Mouse (Mus musculus): ENCODE measurements around the gene Rnf7. TPM values are rescaled to one million over a fixed set of nuclear protein-coding genes. Genes with fewer than 3 reads are reported as not detected.
A peak's percentile ranks its signal among the peaks of the same experiment; 100 is the strongest.

The Rnf7 gene
- polyA plus RNA-seq, 1 experiment from 2014 or later: 301 TPM

DNA sequence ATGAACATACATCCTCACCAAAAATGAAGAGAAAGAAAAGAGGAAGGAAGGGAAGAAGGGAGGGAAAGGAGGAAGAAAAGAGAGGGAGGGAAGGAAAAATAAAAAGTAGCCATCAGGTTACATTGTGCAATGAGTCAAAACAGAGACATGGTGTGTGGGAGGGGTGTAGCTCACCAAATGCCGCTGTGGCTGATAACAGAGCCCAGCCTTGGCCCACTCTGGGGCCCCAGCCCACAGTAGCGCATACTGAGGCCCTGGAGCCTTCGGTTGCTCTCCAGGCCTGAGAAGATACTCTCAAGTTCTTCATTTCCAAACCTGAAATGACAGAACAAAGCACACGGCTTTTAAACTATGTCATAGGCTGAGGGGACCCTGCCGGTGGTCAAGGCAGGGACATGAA, 35.8 kb upstream of the Rnf7 start:
- WGBS: 81% methylated on average over 5 of the region's 5 CpGs
- Histone ChIP-seq H3K9me3 (replicated peaks; ENCODE audit: control insufficient read depth, low read length) (no peaks in the 10 kb centered on the region), H3K4me3 (ENCODE audit: low read depth, low read length) (no peak overlapping the region), H3K27ac (replicated peaks; ENCODE audit: low read depth, low read length) (no peak overlapping the region), H3K27me3 (ENCODE audit: control insufficient read depth, insufficient read depth, low read length) (no peaks in the 10 kb centered on the region), H3K4me1 (ENCODE audit: control insufficient read depth, insufficient read depth, low read length) (no peaks in the 10 kb centered on the region), H3K4me2 (ENCODE audit: low read depth, low read length) (no peak overlapping the region), H3K9ac (replicated peaks; ENCODE audit: low read length) (no peak overlapping the region), H3K36me3 (replicated peaks; ENCODE audit: control insufficient read depth, insufficient read depth, low read depth, low read length) (no peaks in the 10 kb centered on the region)
- DNase-seq (ENCODE audit: low spot score) (no peak), ATAC-seq (replicated peaks; ENCODE audit: insufficient number of reproducible peaks, low FRiP score, low TSS enrichment, low read depth) (no peak)

DNA sequence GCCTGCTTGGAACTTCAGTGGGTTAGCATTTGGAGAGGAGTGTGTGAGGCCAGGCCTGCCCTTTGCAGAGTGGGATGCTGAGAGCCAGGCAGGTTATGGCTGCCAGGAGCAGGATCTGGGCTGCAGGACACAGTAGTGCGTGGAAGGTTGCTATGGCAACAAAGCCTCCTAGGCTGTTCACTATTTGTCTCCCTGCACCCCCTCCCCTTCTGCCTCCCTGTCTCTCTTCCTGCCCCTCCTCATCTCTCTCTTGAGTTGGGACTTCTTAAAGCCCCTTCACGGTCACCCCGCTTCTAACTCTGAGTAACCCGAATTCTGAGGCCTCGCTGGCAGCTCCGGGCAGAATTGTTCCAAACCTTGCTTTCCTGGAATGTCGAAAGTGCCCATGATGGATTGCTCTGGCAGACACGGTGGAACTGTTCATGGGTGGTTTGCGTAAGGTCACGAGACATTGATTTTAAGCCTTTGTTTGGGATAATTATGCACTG, 27.6 kb upstream of the Rnf7 start:
- H3K4me3 ChIP-seq (ENCODE audit: low read depth, low read length): no peak overlapping the region
- 35% methylated on average over 10 of the region's 10 CpGs for WGBS
- no peak overlapping the region for H3K27ac ChIP-seq (replicated peaks; ENCODE audit: low read depth, low read length)

DNA sequence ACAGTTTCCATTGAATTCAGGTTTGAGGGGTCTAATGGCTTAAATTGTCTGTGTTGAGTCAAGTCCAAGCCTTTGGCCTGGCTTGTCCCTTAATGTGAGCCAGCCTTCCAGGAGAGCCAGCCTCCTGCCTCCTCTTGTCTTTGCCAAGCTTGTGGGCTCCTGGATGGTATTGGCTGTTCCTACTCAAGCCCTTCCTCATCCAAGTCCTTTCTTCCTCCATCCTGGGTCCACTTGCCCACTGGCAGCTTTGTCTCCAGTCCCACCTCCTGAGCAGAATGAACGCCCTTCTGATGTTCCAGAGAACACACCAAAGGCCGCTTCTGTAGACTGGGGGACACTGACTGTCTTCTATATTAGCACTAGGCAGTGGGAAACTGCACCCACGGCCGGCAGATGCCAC, 26.7 kb upstream of the Rnf7 start:
- Histone ChIP-seq H3K27ac (replicated peaks; ENCODE audit: low read depth, low read length) (no peak overlapping the region), H3K9ac (replicated peaks; ENCODE audit: low read length) (no peak overlapping the region), H3K4me1 (ENCODE audit: control insufficient read depth, insufficient read depth, low read length) (no peaks in the 10 kb centered on the region), H3K9me3 (replicated peaks; ENCODE audit: control insufficient read depth, low read length) (no peaks in the 10 kb centered on the region), H3K36me3 (replicated peaks; ENCODE audit: control insufficient read depth, insufficient read depth, low read depth, low read length) (no peaks in the 10 kb centered on the region), H3K27me3 (ENCODE audit: control insufficient read depth, insufficient read depth, low read length) (no peaks in the 10 kb centered on the region), H3K4me2 (ENCODE audit: low read depth, low read length) (no peak overlapping the region), H3K4me3 (ENCODE audit: low read depth, low read length) (no peak overlapping the region)
- ATAC-seq (replicated peaks; ENCODE audit: insufficient number of reproducible peaks, low FRiP score, low TSS enrichment, low read depth): no peak
- 90% methylated on average over 4 of the region's 4 CpGs for WGBS
- DNase-seq (ENCODE audit: low spot score): no peak

More for the DNA sequence above, 27.6 kb upstream of the Rnf7 start:
- Histone ChIP-seq H3K27me3 (ENCODE audit: control insufficient read depth, insufficient read depth, low read length) (no peaks in the 10 kb centered on the region), H3K9me3 (replicated peaks; ENCODE audit: control insufficient read depth, low read length) (no peaks in the 10 kb centered on the region), H3K4me1 (ENCODE audit: control insufficient read depth, insufficient read depth, low read length) (no peaks in the 10 kb centered on the region), H3K4me2 (ENCODE audit: low read depth, low read length) (no peak overlapping the region), H3K36me3 (replicated peaks; ENCODE audit: control insufficient read depth, insufficient read depth, low read depth, low read length) (no peaks in the 10 kb centered on the region), H3K9ac (replicated peaks; ENCODE audit: low read length) (no peak overlapping the region)
- ATAC-seq (replicated peaks; ENCODE audit: insufficient number of reproducible peaks, low FRiP score, low TSS enrichment, low read depth): peak; percentile 66
- DNase-seq (ENCODE audit: low spot score): peak; percentile 72

DNA sequence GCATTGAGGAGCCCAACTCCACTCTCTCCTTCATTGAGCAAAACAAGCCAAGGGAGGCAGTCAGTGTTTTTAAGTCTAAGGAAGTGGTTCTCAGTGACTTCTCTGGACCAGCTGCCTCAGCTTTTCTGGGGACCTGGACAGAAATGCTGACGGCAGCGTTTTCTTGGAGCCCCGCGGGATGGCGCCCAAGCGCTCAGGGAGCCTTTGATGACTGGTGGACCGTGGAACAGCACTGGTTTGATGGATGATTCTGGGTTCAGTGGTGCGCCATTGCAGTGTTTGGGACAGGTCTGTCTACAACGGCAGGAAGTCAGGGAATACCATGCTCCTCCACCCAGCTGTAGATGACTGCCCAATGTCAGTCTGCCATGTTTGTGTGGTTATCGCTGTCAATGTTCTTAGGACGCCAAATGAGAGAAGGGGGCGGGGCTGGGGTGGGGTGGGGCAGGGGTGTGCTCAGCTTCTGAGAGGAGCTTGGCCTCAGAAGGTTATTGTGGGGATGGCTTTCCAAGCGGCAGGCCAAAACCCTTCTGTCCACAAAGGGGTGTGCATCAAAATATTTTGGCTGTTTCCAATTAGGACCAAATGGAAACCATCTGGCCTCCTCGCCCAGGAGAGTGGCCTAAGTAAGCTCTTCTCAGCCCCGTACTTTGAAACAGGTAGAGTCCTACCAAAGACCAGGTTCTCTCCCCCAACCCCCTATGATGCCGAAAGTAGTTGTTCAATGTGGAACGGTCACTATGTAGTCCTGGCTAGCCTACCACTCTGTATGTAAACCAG, 25.8 kb upstream of the Rnf7 start:
- H3K27ac ChIP-seq (replicated peaks; ENCODE audit: low read depth, low read length): no peak overlapping the region
- H3K36me3 ChIP-seq (replicated peaks; ENCODE audit: control insufficient read depth, insufficient read depth, low read depth, low read length): no peaks in the 10 kb centered on the region
- no peak overlapping the region for H3K9ac ChIP-seq (replicated peaks; ENCODE audit: low read length)
- H3K9me3 ChIP-seq (replicated peaks; ENCODE audit: control insufficient read depth, low read length): no peaks in the 10 kb centered on the region
- no peak overlapping the region for H3K4me3 ChIP-seq (ENCODE audit: low read depth, low read length)
- DNase-seq (ENCODE audit: low spot score) (peak; percentile 77), ATAC-seq (replicated peaks; ENCODE audit: insufficient number of reproducible peaks, low FRiP score, low TSS enrichment, low read depth) (no peak)
- H3K27me3 ChIP-seq (ENCODE audit: control insufficient read depth, insufficient read depth, low read length): no peaks in the 10 kb centered on the region
- H3K4me1 ChIP-seq (ENCODE audit: control insufficient read depth, insufficient read depth, low read length): no peaks in the 10 kb centered on the region
- no peak overlapping the region for H3K4me2 ChIP-seq (ENCODE audit: low read depth, low read length)
- 64% methylated on average over 17 of the region's 17 CpGs for WGBS

DNA sequence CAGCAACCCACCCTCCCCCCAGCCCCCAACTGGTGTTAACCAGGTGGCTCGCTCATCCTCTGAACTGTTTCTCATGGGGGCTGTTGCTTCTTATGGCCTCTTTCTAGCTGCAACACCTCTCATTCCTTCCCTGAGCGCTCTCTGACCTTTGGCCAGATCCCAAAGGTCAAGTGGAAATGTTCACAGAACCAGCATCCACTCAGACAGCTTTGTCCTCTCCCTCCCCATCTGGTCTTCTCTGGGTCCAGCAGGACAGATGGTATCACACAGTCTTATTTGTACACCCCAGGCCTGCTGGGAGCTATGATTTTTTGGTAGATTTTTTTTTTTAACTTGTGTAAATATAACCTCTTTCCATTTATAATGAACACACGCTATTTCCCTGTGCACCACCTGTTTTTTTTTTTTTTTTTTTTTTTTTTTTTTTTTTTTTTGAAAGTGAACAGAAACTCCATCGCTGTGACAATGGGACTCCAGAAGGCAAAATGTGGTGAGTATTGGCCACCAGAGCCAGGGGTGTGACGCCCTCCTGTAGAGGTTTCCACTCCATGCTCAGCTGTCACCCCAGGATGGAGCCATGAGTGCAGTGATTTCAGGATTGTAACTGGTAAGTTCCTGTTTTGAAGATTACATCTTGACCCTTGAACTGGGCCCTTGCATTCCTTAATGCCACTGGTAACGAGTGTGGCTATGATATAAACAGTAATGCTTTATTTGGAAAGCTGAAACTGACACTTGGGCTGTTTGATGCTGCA, 24.6 kb upstream of the Rnf7 start:
- Histone ChIP-seq H3K9me3 (replicated peaks; ENCODE audit: control insufficient read depth, low read length) (no peaks in the 10 kb centered on the region), H3K4me3 (ENCODE audit: low read depth, low read length) (no peak overlapping the region), H3K27ac (replicated peaks; ENCODE audit: low read depth, low read length) (no peak overlapping the region), H3K27me3 (ENCODE audit: control insufficient read depth, insufficient read depth, low read length) (no peaks in the 10 kb centered on the region), H3K4me1 (ENCODE audit: control insufficient read depth, insufficient read depth, low read length) (no peaks in the 10 kb centered on the region), H3K36me3 (replicated peaks; ENCODE audit: control insufficient read depth, insufficient read depth, low read depth, low read length) (no peaks in the 10 kb centered on the region), H3K9ac (replicated peaks; ENCODE audit: low read length) (no peak overlapping the region), H3K4me2 (ENCODE audit: low read depth, low read length) (no peak overlapping the region)
- no peak for DNase-seq (ENCODE audit: low spot score)
- WGBS: 73% methylated on average over 6 of the region's 6 CpGs
- ATAC-seq (replicated peaks; ENCODE audit: insufficient number of reproducible peaks, low FRiP score, low TSS enrichment, low read depth): no peak

DNA sequence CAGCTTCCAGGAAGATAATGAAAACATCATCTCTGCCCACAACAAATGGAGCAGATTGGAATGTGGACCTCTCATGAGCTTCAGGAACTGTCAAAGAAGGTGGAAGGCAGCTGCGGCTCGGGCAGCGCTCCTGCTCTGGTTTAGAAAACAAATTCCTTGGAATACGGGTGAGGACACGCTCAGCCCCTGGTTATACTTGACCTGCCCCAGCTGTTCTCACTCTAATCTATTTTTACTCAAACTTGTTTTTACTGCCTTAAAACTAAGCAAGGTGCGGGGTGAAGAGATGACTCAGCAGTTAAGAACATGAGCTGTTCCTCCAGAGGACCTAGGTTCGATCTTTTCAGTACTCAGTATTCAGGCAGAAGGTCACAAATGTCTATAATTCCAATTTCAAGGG, 22.7 kb upstream of the Rnf7 start:
- no peak overlapping the region for H3K9ac ChIP-seq (replicated peaks; ENCODE audit: low read length)
- no peak overlapping the region for H3K27ac ChIP-seq (replicated peaks; ENCODE audit: low read depth, low read length)
- no peak overlapping the region for H3K4me2 ChIP-seq (ENCODE audit: low read depth, low read length)
- 76% methylated on average over 7 of the region's 7 CpGs for WGBS
- no peaks in the 10 kb centered on the region for H3K36me3 ChIP-seq (replicated peaks; ENCODE audit: control insufficient read depth, insufficient read depth, low read depth, low read length)
- no peak for DNase-seq (ENCODE audit: low spot score)
- H3K9me3 ChIP-seq (replicated peaks; ENCODE audit: control insufficient read depth, low read length): no peaks in the 10 kb centered on the region
- H3K4me3 ChIP-seq (ENCODE audit: low read depth, low read length): no peak overlapping the region
- H3K4me1 ChIP-seq (ENCODE audit: control insufficient read depth, insufficient read depth, low read length): no peaks in the 10 kb centered on the region
- ATAC-seq (replicated peaks; ENCODE audit: insufficient number of reproducible peaks, low FRiP score, low TSS enrichment, low read depth): no peak
- no peaks in the 10 kb centered on the region for H3K27me3 ChIP-seq (ENCODE audit: control insufficient read depth, insufficient read depth, low read length)

DNA sequence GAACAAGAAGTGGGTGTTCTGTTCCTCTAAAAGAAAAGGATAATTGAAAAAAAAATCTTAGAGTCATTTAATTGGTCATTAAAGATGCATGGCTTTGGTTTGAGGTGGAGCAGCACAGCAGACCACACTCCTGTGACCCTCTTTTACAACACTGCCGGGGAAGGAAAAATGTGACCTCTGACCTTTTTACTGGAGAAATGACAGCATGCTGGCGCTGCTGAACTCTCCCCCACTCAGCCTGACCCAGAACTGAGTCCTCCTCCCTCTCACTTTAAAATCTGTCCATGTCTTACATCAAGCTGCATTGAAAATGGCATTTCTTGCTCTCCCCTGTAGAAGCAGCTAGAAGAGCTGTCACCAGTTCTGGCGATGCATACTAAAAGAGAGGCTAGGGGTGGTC, 14.7 kb upstream of the Rnf7 start:
- no peak overlapping the region for H3K9ac ChIP-seq (replicated peaks; ENCODE audit: low read length)
- no peak for ATAC-seq (replicated peaks; ENCODE audit: insufficient number of reproducible peaks, low FRiP score, low TSS enrichment, low read depth)
- no peaks in the 10 kb centered on the region for H3K4me1 ChIP-seq (ENCODE audit: control insufficient read depth, insufficient read depth, low read length)
- no peaks in the 10 kb centered on the region for H3K36me3 ChIP-seq (replicated peaks; ENCODE audit: control insufficient read depth, insufficient read depth, low read depth, low read length)
- H3K4me3 ChIP-seq (ENCODE audit: low read depth, low read length): no peak overlapping the region
- H3K27ac ChIP-seq (replicated peaks; ENCODE audit: low read depth, low read length): no peak overlapping the region
- WGBS: 31% methylated on average over 3 of the region's 3 CpGs
- no peak overlapping the region for H3K4me2 ChIP-seq (ENCODE audit: low read depth, low read length)
- no peaks in the 10 kb centered on the region for H3K27me3 ChIP-seq (ENCODE audit: control insufficient read depth, insufficient read depth, low read length)
- peak; percentile 14 for DNase-seq (ENCODE audit: low spot score)
- H3K9me3 ChIP-seq (replicated peaks; ENCODE audit: control insufficient read depth, low read length): no peaks in the 10 kb centered on the region

DNA sequence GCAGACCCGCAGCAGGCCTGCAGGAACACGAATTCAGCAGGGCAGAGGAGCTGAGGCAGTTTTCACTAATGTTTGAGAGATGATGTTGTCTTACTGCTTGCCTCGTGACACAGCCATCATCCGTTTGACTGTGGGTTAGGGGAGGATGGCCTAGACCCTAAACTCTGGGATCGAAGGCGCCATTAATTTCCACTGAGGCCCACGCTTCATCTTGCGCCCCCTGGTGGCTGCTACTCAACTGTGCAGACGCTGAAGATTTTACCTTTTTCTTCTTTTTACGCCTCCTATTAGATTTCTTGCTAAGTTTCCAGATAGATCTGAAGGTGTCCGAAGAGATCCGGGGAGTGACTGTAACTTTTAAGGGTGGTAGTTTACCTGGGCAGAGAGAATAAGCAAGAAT, 13.3 kb upstream of the Rnf7 start:
- Histone ChIP-seq H3K9ac (replicated peaks; ENCODE audit: low read length) (no peak overlapping the region), H3K4me3 (ENCODE audit: low read depth, low read length) (no peak overlapping the region), H3K4me2 (ENCODE audit: low read depth, low read length) (no peak overlapping the region), H3K27ac (replicated peaks; ENCODE audit: low read depth, low read length) (no peak overlapping the region), H3K9me3 (replicated peaks; ENCODE audit: control insufficient read depth, low read length) (no peaks in the 10 kb centered on the region), H3K4me1 (ENCODE audit: control insufficient read depth, insufficient read depth, low read length) (no peaks in the 10 kb centered on the region), H3K36me3 (replicated peaks; ENCODE audit: control insufficient read depth, insufficient read depth, low read depth, low read length) (no peaks in the 10 kb centered on the region), H3K27me3 (ENCODE audit: control insufficient read depth, insufficient read depth, low read length) (no peaks in the 10 kb centered on the region)
- no peak for ATAC-seq (replicated peaks; ENCODE audit: insufficient number of reproducible peaks, low FRiP score, low TSS enrichment, low read depth)
- peak; percentile 68 for DNase-seq (ENCODE audit: low spot score)
- WGBS: 41% methylated on average over 12 of the region's 12 CpGs

All from embryonic facial prominence, embryonic 11.5 days (tissue).